Mouse (Mus musculus) macrophage (primary cell): ENCODE data around the gene Pcp2. TPM values are rescaled to one million over a fixed set of nuclear protein-coding genes. Genes with fewer than 3 reads are reported as not detected.

Experiments
- polyA plus RNA-seq: library from polyadenylated mRNA; stranded (reverse); fragments of 250-400 nt; gene quantifications from 3 replicates; pipeline ENCODE4 v1.2.4, GENCODE M21; 2018; ENCODE audit warnings: inconsistent platforms

The Pcp2 gene
- polyA plus RNA-seq, 1 experiment from 2014 or later: not detected

Other genes with a start within 250 kb of the Pcp2 start
- gene Arhgef18, start 232.5 kb downstream of the Pcp2 start, polyA plus RNA-seq: 2.2 to 3.5 TPM (median 2.2 TPM) in 3 replicates
- 1.0 to 2.3 TPM (median 1.1 TPM) in 3 replicates for gene Pex11g, start 157.9 kb downstream of the Pcp2 start, polyA plus RNA-seq
- gene Tex45, start 154.7 kb downstream of the Pcp2 start, polyA plus RNA-seq: not detected in 3 replicates
- gene Zfp358, start 132.4 kb downstream of the Pcp2 start, polyA plus RNA-seq: 7.9 to 23.2 TPM (median 13.3 TPM) in 3 replicates
- 50.2 to 92.5 TPM (median 73.4 TPM) in 3 replicates for gene Mcoln1, start 125.1 kb downstream of the Pcp2 start, polyA plus RNA-seq
- gene Pnpla6, start 110.2 kb downstream of the Pcp2 start, polyA plus RNA-seq: 10.2 to 19.0 TPM (median 11.7 TPM) in 3 replicates
- gene C330021F23Rik, start 57.6 kb downstream of the Pcp2 start, polyA plus RNA-seq: not detected in 3 replicates
- 0.52 to 1.1 TPM in 2 of 3 replicates, not detected in the other for gene Camsap3, start 38.3 kb downstream of the Pcp2 start, polyA plus RNA-seq
- 26.9 to 29.7 TPM (median 28.8 TPM) in 3 replicates for gene Xab2, start 4.2 kb downstream of the Pcp2 start, polyA plus RNA-seq
- gene Pet100, start 4.0 kb downstream of the Pcp2 start, polyA plus RNA-seq: 35.9 to 49.5 TPM (median 43.3 TPM) in 3 replicates
- 121 to 243 TPM (median 173 TPM) in 3 replicates for gene Stxbp2, start 5.4 kb upstream of the Pcp2 start, polyA plus RNA-seq
- gene Retn, start 30.2 kb upstream of the Pcp2 start, polyA plus RNA-seq: not detected in 3 replicates
- 0.22 to 0.92 TPM (median 0.34 TPM) in 3 replicates for gene Mcemp1, start 40.2 kb upstream of the Pcp2 start, polyA plus RNA-seq
- 1.5 to 1.9 TPM in 2 of 3 replicates, not detected in the other for gene Fcor, start 46.8 kb upstream of the Pcp2 start, polyA plus RNA-seq
- gene Trappc5, start 50.8 kb upstream of the Pcp2 start, polyA plus RNA-seq: 7.0 to 10.2 TPM (median 7.1 TPM) in 3 replicates
- gene Fcer2a, start 68.6 kb upstream of the Pcp2 start, polyA plus RNA-seq: not detected in 3 replicates
- gene Clec4g, start 95.1 kb upstream of the Pcp2 start, polyA plus RNA-seq: not detected in 3 replicates
- gene Cd209a, start 123.4 kb upstream of the Pcp2 start, polyA plus RNA-seq: 0.15 to 0.83 TPM in 2 of 3 replicates, not detected in the other
- gene Cd209e, start 228.8 kb upstream of the Pcp2 start, polyA plus RNA-seq: not detected in 3 replicates